Mouse (Mus musculus) lung, postnatal 14 days (tissue): ENCODE measurements around the gene Kat7.

ENCODE experiments used
- DNase-seq: peaks from one replicate; pipeline ENCODE4 v3.0.0; 2021

The Kat7 gene

DNA sequence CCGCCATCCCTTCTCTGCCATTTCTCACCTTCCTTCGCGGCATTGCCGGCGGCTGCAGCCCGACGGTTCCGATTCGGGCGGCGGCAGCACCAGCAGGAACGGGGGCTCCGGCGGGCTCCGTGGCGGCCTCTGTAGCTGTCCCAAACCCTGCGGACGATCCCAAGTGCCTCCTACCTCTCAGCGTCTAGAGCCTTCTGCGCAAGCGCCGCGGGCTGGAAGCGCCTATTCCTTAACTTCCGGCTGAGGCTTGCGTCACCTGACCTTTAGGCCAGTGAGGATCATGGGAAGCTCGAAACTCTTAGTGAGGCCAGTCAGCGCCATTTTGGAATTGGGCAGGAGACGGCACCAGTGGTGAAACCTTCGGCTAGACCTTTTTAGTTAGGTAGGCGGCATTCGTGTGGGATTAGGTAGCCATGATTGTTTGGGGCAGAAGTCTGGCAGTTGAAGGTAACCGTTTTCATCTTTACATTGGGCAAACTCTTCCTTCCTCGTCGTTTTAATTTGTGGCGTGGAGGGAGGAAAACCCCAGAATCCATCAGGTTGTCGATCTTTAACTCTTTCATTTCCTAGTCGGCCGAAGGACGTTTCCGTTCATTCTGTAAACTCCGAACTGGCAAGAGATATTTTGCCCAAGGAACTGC lies at the start of gene Kat7:
Gene Kat7, minus strand, starts transcription at position 240 of the 641 bp plus-strand sequence.
- peak; percentile 97 for DNase-seq

DNA sequence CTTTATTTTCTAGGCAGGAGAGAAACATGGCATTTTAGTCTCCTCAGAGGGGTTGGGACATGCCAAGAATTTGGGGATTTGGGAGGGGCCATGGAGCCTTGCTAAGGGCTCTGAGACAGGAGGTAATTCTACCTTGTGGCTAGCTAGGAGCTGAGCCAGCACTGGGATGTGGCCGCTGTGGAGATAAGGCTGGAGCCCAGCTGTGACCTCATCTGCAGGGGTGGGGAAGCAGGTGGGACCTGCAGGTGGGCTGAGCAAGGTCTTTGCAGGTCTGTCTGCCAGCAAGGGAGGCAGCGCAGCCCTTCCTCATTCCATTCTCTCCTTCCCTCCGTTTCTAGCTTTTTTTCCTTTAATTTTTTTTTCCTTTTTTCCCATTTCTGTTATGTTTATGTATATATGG lies 48.2 kb upstream of the Kat7 start:
- DNase-seq, result no peak

DNA sequence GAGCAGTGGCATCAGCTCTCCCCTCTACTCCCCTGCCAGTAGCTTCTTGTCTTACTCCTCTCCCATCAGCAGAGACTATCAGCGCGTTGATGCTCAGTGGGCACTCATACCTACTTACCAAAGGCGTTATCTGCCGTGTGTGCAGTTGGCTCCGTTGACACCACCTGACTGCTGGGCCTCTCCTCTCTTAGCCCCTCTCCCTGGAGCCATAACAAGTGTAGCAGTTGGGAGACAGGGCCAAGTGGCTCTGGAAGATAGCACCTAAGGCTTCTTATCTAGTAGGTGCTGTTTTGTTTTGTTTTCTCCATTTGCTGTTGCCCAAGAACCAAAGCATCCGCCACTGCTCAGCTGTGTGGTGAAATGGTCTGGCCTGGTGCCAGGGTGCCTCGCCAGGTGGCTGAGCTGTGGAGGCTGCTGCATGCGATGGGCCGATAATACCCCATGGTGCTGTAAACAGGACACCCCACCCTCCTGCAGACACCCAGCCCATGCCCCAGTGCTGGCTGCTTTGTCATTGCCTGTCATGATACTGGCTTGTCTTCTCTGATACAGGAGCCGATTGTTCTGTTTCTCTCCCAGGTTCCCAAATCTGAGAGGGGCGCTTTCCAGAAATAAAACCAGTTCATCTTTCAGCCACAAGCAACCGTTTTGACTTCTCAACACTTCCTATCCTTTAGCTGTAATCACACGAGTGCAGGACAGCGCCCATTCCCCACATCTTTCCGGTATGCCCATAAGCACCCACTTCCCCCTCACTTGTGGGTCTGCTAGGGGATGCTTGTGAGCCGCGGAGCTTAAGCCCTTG lies 46.6 kb upstream of the Kat7 start:
- DNase-seq, result peak; percentile 83

DNA sequence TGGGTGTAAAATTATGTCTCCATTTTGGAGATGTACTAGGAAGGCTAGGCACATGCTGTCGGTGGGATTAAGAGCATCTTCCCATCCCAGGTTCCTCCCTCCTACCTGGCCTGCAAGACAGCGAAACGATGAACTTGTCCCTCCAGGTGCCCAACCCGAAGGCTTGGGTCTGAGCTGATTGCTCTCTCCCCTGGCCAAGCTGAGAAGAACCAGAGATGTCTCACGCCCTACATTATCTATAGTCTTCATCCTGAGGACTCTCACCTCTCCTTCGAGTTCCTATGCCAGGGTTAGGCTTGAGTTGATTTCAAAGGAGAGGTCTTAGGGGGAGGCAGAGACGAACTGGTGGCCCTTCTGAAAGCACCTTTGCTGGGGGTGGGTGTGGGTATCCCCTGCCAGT lies 46.0 kb upstream of the Kat7 start:
- no peak for DNase-seq

DNA sequence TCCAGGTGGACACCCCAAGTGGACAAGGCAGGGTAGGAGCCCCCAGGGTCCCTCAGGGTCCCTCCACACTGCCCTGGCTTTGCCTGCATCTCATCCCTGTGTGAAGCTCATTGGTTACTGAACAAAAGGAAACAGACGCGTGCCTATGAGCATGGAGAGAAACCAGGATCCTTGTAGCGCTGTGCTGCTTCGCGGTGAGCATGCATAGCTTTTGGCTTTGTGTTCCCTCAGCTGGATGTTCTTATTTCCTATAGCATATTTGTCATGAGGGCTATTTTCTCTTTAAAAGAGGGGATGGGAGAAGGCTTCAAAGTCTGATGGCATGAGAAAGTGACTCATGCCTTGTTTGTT lies 45.6 kb upstream of the Kat7 start:
- DNase-seq, result no peak

DNA sequence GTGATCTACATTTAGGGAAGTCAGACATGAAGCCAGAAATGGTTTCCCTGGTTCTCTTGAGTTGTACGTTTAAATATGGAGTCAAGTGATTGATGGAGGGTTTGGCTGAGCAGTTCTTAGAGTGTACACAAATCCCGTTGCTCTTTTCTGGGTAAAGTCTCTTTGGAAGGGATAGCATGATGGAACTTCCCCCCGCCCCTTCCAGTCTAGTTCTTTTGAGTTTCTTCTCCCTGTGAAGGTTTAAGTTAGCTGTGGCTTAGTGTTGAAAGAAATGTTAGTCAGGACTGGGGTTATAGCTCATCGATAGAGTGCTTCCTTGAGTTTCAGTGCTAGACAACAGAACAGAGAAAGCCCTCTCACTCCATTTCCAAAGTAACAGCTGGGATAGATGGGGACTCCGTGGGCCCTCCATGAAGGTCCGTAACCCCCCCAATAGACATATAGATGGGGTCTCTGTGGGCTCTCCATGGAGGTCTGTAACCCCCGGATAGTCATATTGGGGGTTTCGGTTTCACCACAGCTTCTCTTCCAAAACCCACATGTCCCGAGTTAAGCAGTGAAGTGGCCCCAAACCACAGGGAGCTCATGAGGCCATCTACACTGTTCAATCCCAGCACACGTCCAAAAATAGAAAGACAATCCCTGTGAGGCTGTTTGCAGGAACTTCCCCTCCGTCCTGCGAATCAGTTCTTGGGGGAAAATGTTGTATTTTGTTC lies 45.1 kb upstream of the Kat7 start:
- DNase-seq, result no peak

DNA sequence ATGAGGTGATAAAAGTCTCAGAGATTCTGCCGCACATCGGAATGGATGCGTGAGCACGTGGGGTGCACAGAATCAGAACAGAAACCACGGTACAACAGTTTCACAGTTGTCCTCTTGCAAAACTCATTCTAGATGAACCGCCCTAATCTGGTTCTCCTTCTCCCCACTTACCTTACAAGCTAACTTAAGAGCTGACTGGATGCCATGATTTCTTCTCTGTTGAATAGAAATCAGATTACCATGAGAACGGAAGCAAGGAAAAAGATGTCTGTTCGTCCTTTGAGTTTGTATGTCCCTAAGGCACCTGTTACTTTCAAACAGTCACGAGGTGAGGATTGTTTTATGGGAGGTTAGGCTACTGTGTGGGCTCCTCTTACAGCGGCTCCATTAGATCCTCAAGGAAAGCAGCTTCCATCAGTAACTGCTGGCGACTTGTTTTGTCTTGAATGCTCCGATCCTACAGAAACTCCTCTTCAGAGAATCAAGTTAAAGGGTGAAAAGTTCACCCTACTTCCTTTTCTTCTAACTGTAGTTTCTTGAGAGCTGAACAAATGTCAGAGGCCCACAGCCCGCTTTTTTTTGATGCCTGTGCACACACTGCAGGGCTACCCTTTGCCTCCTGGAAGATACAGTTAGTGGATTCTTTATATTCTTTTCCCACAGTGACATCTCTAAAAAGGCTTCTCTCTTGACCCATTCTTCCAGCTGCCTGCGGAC lies 44.3 kb upstream of the Kat7 start:
- DNase-seq, result no peak

DNA sequence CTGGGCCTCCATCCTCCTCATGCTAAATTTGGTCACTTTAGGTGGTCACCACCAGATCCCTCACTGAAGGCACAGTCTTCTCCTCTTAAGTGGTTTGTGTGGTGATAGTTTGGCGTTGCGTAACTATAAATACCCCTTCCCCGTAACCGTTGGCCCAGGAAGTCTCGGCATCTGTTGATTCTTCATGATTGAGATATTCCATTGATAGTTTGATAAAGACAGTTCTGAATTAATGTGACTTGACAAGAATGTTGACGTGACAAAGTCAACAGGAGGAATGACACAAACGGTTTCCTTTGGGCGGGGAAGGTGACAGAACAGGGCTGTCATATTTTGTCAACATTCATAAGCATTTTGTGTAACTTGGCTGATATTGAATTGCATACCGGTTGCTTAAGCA lies 43.2 kb upstream of the Kat7 start:
- no peak for DNase-seq

DNA sequence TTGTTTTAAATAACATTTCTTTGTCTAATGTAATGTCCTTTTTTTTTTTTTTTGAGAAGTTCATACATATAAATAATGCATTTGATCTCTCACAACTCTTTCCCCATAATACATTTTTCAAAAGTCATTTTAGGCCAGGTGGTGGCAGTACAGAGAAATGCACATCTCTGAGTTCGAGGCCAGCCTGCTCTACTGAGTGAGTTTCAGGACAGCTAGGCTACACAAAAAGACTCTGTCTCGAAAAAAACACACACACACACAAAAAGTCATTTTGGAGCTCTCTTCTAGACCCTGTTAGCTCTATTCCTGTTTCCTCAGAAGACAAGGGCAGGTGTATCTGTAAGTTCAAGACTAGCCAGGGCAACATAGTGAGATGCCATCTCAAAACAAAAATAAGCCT lies 42.6 kb upstream of the Kat7 start:
- no peak for DNase-seq

DNA sequence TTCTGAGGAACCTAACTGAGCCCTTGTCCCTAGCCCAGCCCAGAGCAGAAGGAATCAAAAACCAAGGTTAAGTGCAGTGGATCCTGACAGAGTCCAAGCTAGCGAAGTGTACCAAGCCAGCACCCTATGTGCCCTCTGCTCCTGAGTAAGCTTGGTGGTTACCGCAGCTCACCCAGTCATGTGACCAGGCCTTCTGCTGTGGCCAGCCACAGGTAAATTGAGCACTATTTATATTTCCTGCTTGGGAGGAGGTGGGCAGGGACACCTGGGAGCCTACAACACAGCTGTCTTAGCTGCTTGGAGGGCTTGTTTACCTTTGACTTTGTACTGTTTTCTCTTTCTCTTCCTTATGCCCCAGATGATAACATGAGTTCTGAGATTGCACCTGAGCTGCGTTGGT lies 40.9 kb upstream of the Kat7 start:
- DNase-seq, result no peak

DNA sequence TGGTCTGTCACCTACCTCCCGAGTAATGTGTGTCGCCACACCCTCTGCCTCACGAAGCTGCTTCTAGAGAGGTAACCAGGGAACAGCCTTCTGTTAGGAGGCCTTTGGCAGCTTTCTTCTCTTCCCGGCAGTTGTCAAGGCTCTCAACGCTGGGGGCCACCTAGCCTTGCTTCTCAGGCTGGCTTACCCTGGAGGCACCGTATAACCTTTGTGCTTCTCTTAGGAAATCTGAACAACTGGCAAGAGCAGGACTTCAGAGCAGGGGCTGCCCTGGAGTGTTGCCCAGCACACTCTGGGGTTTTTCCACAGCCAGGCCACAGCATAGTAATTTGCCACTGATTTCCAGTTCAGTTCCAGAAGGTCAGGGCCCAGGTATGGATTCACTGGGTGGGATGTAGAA lies 40.2 kb upstream of the Kat7 start:
- DNase-seq, result no peak

DNA sequence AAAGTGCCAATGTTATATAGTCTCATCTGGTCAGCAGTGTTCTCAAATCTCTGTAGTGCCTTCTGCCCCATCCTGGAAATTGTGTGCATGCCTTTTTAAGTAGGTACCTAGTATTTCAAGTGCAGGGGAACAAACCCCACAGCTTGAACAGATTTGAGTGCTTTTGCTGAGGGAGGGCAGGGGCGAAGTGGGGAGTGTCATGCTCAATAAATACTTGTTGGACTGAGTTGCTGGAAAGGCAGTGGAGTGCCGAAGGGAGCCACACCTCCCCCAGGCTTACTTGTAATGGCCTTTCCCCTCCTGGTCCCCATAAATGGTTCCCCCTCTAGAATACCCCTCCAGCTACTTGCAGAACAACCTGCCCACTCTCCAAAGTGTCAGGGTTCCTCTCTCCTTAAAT lies 34.1 kb upstream of the Kat7 start:
- no peak for DNase-seq

DNA sequence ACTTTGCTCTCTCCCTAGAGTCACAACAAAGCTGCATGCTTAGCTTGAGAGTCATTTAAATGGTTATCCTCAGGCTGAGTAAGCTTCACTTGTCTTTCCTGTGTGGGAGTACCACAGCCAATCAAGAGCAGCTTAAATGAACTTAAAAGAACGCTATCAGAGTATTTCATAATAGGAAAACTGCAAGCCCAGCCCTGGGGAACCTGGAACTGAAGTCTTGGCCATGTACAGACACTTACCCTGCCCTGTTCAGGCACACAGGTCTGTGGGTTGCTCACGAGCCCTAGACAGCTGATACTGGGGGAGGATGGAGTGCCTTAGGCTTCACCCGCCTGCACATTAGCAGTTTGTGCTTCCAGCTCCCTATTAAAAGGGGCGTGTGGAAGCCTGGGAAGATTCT lies 33.1 kb upstream of the Kat7 start:
- DNase-seq, result no peak

DNA sequence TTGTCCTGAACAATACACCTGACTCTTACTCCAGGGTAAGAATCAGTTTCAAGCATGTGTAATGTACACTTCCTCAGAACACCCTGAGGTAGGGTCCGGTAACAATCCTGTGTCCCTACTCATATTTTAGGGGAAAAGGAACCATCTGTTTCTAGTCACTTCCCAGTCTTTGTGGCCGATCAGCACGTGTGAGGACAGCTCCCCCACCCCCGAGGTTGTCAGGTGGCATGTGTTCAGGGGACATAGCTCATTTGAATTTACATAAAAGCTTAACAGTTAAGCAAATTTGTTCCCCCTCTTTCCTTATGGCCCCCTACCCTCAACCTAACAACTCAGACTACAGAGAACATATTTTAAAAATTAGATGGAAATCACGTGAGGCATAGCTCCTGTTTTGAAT lies 30.6 kb upstream of the Kat7 start:
- no peak for DNase-seq

DNA sequence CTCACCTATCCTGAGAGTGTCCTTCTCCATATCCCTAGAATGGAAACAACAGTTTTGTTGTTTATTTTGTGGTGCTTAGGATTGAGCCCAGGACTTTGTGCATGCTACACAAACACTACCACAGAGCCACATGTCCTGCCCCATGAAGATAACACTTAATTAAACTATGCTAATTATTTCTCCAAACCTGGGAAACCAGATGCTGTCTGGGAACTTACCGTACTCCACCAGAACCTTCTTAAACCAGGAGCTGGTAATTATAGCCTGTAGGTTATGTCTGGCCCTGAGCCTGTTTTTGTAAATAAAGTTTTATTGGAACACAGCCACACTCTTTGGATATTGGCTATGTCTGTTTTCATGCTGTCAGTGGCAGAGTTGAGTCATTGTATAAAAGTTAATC lies 30.2 kb upstream of the Kat7 start:
- no peak for DNase-seq

DNA sequence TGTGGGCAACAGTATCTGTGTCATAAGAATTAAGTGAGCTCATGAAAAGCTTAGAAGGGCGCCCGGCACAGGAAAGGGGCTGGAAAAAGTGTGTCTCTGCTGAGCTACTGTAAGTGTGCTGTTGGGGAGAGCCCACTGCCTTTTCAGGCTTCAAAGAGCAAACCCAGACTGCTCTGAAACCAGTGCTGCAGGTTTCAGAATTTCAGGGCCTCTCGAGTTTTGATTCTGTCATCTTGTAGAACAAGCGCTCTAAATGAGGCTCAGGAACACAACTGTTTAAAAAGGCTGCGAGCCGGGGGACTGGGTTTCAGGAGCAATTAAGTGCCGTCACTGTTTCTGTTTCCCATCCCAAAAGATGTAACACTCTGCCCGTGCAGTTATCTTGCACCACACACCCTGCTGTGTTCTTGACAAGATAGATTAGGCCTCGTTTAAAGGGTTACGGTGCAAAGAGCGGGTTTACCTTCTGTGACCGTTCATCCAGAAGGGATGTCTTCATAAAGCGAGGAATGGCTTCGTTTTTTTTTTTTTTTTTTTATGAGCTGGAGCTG lies 29.5 kb upstream of the Kat7 start:
- DNase-seq, result no peak

DNA sequence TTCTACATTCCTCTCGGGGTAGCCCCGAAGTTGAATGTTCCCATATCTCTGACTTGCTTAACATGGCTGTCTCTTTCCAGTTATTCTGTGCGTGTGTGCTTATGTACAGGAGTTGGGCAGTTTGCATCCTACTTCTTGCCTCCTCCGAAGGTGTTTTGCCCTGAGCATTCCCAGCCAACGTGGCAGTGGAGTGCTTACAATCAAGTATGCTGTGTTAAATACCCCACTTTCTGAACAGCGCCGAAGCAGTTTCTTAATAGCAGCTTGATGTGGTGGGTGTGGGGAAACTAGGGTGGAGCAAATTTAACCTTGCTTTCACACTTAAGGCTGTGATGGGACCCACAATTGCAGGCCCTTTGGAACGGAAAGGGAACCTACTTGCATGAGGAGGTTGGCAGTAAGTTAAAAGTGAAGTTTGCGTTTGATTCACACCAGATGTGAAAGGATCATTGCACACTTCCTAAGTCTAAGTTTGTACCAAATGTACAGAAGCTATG lies 27.8 kb upstream of the Kat7 start:
- DNase-seq, result no peak

DNA sequence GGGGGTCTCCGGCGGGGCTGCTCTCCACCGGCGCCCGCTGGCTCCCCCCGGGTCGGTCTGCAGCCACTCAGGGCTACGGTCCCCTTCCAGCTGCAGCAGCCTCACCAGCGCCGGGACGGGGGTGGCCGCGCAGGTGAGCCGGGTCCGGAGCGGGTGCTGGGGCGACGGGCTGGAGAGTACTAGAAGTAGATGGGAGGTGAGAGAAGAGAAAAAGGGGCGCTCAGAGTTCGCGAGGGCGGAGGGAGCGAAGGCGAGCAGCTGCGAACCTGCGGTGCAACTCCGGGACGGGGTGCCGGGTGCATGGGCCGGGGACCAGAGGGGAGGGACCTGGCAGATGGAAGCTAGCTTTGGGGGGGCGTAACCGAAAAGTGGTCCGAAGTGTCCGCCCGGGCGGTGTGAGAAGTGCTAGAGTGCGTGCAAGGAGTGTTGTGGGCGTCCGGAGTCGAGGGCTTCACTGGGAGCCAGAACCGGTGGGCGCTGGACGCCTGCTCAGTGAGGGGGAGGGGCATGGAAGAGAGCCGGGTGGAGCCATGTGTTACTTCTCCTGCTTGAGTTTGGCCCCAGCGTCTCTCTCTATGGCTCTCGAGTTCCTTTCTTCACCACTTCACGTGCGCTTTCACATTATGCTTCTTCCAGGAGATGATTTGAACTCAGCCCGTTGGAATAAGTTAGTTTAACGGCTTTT lies 27.2 kb upstream of the Kat7 start:
- DNase-seq, result peak; percentile 73

DNA sequence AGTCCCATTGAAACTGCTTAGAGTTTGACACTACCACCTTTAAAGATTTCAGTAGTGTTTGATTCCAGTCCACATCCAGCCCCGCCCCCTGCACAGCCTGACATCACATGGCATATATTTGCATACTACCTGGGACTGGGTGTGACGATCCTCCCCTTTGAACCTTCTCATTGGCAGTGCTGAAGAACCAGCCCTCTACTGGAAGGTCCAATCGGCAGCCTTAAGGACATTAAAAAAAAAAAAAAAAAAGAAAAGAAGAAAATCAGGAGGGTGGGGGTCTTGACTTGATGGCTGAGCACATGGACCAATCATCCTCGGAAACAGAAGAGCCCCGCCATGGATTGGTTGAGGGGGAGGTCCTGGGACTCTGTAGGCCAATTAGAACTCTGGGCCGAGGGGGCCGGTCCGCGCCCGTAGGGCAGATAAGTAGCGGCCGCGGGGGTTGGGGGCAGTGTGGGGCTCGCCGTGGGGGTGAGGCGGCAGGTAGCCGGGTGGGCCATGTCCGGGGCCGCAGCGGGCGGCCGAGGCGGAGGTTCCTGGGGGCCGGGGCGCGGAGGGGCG lies 26.6 kb upstream of the Kat7 start, which contains the start of gene Fam117a:
Gene Fam117a, plus strand, starts transcription at position 451 of the 561 bp plus-strand sequence.
- peak; percentile 86 for DNase-seq

DNA sequence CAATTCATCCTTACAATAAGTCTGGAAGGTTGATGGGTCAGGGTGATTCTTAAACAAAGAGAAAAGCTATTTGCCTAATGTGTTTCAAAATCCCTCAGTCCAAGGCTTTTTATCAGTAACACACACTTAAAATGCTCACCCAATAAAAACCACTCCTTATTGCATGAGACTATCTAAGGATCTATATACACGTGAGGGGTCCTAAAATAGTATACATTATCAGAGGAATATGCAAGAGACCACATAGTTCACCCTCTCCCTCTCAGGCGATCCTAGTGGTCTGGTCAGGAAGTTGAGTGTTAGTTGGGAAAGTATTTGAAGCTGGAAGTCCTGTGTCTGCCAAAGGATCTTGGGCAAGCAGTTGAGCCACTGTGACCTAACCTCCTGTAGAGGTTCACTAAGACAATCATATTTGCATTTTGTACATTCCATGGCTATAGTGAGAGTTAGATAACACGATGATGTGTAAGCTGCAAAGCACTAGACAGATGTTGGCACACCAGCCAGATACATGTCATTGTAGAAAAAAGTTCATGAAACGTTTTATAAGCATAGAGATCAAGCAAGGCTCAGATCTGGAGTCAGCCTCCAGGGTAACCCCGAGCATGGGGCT lies 24.5 kb upstream of the Kat7 start:
- DNase-seq, result no peak

DNA sequence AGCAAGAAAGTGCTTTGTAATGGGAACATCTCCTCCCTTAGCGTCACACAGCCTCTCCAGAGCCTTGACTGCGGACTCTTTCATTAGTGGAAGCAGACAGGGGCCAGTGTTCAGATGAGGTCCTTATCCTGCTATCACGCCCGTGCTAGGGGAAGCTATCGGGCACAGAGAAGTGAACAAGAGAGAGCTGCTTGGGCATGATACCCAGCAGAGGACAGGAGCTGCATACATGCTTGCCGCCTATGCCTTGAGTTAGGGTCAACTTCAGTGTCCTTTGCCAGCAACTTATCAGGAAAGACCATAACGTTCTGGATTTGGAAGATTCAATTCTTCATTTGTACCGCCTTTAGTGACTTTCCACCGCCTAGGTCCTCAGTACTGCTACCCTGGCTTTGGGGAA lies 23.8 kb upstream of the Kat7 start:
- DNase-seq, result no peak

DNA sequence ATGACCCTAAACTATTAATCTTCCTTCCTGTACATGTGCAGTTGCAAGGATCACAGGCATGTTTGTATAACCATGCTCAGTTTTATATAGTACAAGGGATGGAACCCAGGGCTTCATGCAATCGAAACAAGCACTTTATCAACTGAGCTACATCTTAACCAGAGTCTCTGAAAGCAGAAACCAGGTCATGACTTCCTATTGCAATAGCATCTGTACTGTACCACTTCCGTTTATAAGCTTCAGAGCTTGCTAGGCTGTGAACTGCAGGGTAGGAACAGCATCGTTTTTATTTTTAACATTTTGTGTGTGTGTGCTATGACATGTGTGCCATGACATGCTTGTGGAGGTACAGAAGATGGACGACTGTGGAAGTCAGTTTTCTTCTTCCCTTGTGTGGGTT lies 23.2 kb upstream of the Kat7 start:
- no peak for DNase-seq
